Mouse (Mus musculus) left cerebral cortex, postnatal 14 days (tissue): Measurements from ENCODE around the gene Rab1b. TPM values are rescaled to one million over a fixed set of nuclear protein-coding genes. Genes with fewer than 3 reads are reported as not detected.
"Not testable (repeated sequence)": the region's sequence is repeated elsewhere in the genome, so short reads cannot be mapped to it uniquely, and the experiment has no call there.

Experiments used
- DNase-seq, 2 experiments: peaks; one replicate each; pipeline ENCODE4 v3.0.0; 2021 to 2022; ENCODE audit warnings: low spot score in 2 of 2, mixed read lengths in 1 of 2
- intact Hi-C: fragments of 180-260 bp; cut with DNase I; formaldehyde crosslinking; loops from one replicate; pipeline ENCODE4 v1.15.1; 2025
- total RNA-seq, 2 experiments: library from RNA; stranded (reverse); gene quantifications; 2 replicates each; pipeline ENCODE4 v1.2.3; 2021

Rab1b gene
- total RNA-seq, 2 experiments from 2014 or later = 176 to 184 TPM

GRCm38 (mm10) chr19:5106074-5106473 is 798 bp downstream of the Rab1b start:
- no peak for DNase-seq
- intact Hi-C loops = no loop called here

- intact Hi-C loops = no loop called here
- peak in 1 of 2 experiments; percentile 78 for DNase-seq
Measured at GRCm38 (mm10) chr19:5098363-5099143, 8.3 kb downstream of the Rab1b start, which contains the start of gene Cnih2. Cnih2 (minus strand) TSS chr19:5098521.

- no peak for DNase-seq
- intact Hi-C loops = no loop called here
Measured at GRCm38 (mm10) chr19:5097521-5098362, 9.1 kb downstream of the Rab1b start.

- intact Hi-C loops = loop anchor here (2.0 kb wide), 1 partner anchor 43 kb away; no protein-coding TSS in a partner anchor
- DNase-seq = no peak
Measured at GRCm38 (mm10) chr19:5095887-5096474, 10.9 kb downstream of the Rab1b start.

- intact Hi-C loops = loop anchor here (2.0 kb wide), 1 partner anchor 44 kb away; no protein-coding TSS in a partner anchor
- no peak for DNase-seq
Measured at GRCm38 (mm10) chr19:5094746-5095417, 12.0 kb downstream of the Rab1b start.

GRCm38 (mm10) chr19:5094243-5094632 is 12.6 kb downstream of the Rab1b start:
- intact Hi-C loops = loop anchor here (2.0 kb wide), 1 partner anchor 45 kb away; no protein-coding TSS in a partner anchor
- peak; percentile 99 for DNase-seq

- intact Hi-C loops = loop anchor here (2.0 kb wide), 1 partner anchor 45 kb away; no protein-coding TSS in a partner anchor
- DNase-seq = no peak
Measured at GRCm38 (mm10) chr19:5093481-5094242, 13.2 kb downstream of the Rab1b start.

- no peak for DNase-seq
- intact Hi-C loops = no loop called here
Measured at GRCm38 (mm10) chr19:5092083-5092482, 14.8 kb downstream of the Rab1b start.

- no peak for DNase-seq
- intact Hi-C loops = no loop called here
Measured at GRCm38 (mm10) chr19:5089324-5089723, 17.5 kb downstream of the Rab1b start.

GRCm38 (mm10) chr19:5087884-5088728 is 18.8 kb downstream of the Rab1b start, which contains the start of gene Yif1a:
Yif1a (plus strand) TSS chr19:5088538.
- intact Hi-C loops = no loop called here
- DNase-seq = peak; percentile 96 to 99

- DNase-seq, intact Hi-C loops: not testable (repeated sequence)
Measured at GRCm38 (mm10) chr19:5086533-5086932, 20.3 kb downstream of the Rab1b start.

GRCm38 (mm10) chr19:5085145-5085863 is 21.6 kb downstream of the Rab1b start, which contains the start of gene Tmem151a:
Tmem151a (minus strand) TSS chr19:5085531.
- intact Hi-C loops = no loop called here
- DNase-seq = no peak

GRCm38 (mm10) chr19:5084834-5085144 is 22.1 kb downstream of the Rab1b start:
- intact Hi-C loops = no loop called here
- DNase-seq = no peak

- DNase-seq = peak in 1 of 2 experiments; percentile 68
- intact Hi-C loops = no loop called here
Measured at GRCm38 (mm10) chr19:5083961-5084833, 22.7 kb downstream of the Rab1b start.

GRCm38 (mm10) chr19:5082596-5082995 is 24.3 kb downstream of the Rab1b start:
- intact Hi-C loops = no loop called here
- DNase-seq = no peak

- intact Hi-C loops = no loop called here
- no peak for DNase-seq
Measured at GRCm38 (mm10) chr19:5082005-5082404, 24.9 kb downstream of the Rab1b start.
